Mouse (Mus musculus) inflammation-experienced regulatory T-cells, adult 6 months (primary cell): ENCODE results near the gene Tmem9b. TPM values are rescaled to one million over a fixed set of nuclear protein-coding genes. Genes with fewer than 3 reads are reported as not detected.

Source experiments
- ATAC-seq: one replicate; pipeline ENCODE4 v1.8.0; 2017
- polyA plus RNA-seq, 3 experiments: library from polyadenylated mRNA; unstranded; fragments of 100-300 nt; shearing (Covaris generic); gene quantifications; one replicate each; pipeline ENCODE4 v1.2.1; 2017

Tmem9b gene
- polyA plus RNA-seq, 3 experiments from 2014 or later, result 103 to 142 (median 121) TPM

DNA sequence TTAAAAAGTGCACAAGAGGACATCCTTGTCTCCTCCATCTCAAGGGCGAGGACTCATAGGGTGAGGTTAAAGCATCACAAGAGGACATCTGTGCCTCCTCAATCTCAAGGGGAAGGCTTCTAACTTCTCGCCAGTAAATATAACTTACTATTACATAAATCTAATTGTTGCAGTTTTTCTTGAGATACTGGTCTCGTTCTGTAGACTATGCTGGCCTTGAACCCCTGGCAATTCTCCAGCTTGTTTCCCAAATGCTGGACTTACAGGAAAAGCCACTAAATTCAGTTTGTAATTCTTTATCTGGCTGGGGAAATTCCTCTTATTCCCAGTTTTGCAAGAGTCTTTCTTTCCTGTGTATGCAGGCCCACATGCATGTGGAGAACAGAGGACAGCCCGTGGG, 17.9 kb downstream of the Tmem9b start:
- ATAC-seq, result no peak

DNA sequence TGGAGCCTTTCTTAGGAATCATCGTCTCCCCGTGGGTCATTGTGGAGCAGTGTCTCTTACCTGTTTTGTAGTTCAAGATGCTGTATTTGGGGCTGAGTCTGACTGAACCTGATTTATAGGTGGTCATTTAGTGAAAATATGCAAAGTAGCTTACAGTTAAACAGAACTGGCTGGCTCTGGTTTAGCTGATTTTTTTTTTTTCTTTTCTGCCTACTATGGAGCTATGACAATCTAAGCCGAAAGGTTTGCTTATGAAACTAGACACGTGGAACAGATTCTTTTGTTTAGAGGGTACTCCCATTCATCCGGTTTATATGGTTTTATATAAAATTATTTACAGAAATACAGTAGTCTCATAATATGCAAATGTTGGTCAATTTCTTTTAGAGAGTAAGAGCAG, 21.0 kb downstream of the Tmem9b start, which contains the start of gene Ascl3:
Gene Ascl3 (minus strand): TSS at position 101 of the 400 bp plus-strand sequence.
- ATAC-seq, result no peak

DNA sequence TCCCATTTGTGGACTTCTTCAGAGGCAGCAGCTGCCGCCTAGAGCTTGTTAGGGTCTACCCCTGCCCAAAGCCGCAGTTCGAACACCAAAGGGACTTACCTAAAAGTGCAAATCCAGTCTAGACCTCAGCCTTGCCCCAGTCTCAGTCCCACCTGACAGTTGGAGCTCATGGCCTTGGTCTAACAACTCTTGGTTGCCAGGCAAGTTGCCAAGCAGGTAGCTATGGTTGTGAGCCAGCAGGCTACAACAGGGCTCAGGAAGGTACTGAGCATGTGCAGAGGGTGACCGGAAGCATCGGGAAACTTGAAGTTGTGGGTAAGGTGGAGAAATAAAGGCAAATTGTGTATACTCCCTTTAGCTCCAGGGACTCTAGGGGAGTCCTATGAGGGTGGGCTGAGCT, 29.0 kb downstream of the Tmem9b start, which contains the start of gene BC051019:
Gene BC051019 (minus strand): TSS at position 154 of the 400 bp plus-strand sequence.
- ATAC-seq, result no peak

DNA sequence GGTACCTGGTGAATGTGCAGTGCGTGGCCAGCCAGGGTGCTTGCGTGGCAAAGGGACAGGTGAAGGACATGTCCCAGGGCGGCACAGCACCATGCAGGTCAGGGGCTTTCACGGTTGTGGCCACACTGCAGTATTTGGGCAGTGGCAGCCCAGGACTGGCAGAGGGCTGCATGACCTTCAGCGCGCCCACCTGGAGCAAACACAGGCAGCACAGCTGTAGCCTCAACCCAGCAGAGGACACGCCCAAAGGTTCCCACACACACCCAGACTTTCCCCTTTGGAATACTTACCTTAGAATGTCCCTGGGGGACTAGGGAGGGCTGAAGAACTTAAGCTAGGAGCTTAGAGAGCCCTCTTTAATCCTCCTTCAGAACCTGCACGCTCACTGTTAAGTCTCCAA, 29.6 kb downstream of the Tmem9b start:
- ATAC-seq, result no peak

DNA sequence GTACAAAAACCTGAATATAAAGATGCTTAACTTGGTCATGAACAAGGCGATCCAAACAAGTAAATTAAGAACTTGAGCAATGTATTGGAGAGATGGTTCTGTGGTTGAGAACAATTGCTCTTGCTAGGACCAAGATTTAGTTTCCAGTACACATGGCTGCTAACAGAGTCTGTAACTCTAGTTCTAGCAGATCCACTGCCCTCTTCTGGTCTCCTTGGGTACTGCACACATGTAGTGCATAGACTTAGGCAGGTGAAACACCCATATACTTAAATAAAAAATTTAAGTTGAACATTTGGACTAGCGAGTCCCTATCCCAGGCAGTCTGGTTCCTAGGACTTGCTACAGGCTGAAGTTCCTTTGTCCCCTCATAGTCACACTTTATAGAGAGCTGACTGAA, 30.1 kb downstream of the Tmem9b start:
- no peak for ATAC-seq

DNA sequence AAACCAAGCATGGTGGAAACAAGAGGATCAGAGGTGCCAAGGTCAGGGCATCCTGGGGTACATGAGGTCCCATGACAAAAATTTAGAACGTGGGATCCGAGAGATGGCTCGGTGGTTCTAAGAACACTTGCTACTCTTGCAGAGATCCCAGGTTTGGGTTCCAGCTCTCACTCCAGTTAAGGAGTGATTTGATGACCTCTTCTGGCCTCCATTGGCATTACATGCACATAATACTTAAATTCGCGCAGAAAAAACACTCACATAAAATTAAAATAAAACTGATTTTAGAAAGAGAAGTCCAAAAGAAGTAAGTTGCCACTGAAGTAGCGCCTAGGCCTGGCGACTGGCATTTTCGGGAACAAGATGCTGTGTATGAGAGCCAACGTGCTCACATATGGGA, 33.4 kb downstream of the Tmem9b start:
- no peak for ATAC-seq

DNA sequence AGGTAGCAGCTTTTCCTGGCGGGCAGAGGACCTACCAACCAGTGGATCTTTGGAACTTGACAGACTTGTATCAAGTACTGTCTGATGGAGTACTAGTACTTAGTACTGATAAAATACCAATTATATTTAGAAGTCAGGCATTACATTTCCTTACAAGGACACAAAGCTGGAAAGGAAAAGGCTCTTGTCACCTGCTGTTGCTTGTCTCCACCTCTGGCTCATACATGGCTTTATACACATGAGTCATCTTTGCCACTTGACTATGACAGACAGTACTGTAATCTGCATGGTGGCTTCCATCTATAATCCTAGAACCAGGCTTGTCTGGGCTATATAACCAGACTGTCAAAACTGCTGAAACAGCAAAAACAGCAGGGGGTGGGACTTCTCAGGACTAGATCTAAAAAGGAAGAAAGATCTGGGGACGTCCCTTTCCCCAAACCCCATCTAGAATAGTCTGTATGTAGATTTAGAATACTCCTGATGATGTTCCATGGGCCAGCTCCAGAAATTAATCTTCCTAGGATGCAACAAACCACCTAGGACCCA, 39.2 kb downstream of the Tmem9b start:
- no peak for ATAC-seq

DNA sequence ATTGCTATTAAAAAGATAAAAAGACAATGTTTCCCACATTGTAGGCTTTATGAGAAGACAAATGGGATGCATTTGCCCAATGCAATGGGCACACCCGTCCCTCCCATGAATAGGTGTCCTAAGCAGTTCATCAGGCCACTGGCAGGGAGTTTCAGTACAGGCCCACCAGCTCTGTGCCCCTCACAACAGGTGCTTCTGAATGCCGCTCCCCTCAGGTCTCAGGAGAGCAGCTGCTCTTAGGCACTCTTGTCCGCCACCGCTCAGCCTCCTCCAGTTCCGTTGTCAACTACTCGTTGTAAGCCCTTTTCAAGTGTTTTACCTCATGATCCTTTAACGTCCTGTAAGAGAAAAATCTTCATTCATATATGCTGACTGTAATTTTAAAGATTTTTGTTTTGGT, 40.5 kb downstream of the Tmem9b start:
- ATAC-seq, result no peak

DNA sequence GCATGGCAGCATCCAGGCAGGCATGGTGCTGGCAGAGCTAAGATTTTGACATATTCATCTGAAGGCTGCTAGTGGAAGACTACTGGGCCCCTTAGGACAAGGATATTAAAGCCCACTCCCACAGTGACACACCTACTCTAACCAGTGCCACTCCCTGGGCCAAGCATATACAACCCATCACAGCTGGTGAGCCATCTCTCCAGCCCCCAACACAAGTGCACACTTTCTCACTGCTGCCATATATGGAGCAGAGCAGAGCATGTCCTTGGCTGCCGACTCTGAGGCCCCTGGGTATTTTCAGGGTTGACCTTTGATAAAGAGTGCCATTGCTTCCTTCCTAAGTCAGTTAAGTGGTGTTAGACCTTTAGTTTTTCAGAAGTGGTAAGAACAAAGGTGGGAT, 42.6 kb downstream of the Tmem9b start:
- no peak for ATAC-seq

DNA sequence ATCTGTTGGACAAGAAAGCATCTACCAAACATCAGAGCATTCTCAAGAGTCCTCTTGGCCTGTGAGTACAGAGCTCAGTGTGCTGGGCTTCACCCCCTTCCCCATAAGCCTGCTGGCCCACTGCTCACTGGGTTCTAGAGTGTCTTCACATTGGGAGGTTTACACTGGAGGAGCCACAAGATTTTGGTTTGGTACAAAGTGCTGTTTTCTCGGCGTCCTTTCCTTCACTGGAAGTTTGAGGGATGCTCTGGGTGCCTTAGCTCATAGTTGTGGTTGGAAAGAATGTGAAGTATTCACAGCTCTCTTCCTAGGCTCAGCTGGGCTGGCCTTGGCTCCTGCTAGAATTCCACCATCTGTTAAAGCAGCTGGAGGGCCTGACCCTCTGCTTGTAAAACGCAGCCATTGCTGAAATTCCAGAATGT, 43.7 kb downstream of the Tmem9b start:
- ATAC-seq, result no peak

DNA sequence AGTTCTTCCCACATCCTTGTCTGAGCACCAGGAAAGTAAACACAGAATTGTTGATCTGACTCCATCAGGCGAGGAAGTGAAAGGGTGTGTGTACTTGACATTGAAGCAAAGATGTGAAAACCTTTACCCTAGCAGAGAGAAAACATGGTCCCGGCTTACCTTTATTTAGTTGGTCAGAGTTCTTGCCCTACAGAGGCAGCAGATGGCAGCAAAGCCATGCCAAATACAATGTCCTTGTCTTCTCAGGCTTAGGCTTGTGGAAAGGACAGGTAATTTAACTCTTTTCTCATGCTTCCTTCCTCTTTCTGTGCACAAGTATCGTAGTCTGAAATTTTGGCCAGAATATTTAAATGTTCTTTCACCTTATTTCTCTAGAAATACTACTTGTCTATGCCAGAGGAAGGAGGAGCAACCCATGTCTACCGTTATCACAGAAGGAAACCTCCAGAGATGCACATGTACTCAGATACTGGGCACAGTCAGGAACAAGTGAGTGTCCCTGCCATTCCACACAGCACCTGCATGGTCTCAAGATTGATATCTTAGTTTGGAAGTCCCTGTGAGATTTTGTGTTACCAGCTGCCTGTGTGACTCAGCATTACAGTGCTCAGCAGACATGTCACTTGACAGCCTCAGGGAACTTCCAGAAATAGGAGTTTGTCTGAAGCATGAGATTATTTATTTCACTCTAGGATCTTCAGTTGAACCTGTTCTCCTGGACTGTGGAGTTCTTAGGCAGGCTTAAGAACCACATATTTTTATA, 45.5 kb downstream of the Tmem9b start:
- peak; percentile 74 for ATAC-seq

DNA sequence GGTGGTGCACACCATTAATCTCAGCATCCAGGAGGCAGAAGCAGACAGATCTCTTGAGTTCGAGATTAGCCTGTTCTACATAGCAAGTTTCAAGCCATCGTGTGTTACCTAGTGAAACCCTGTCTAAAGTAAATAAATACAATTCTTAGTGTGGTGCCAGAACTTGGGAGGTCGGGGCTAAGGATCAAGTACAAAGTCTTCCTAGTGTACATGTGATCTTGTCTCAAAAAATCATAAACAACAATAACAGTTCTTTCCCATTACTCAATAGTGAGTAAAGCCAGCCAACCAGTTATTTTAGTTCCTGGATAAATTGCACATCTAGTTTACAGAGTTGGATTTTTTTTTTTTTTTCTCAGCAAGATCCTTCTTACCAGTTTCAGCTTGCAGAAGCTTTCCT, 48.2 kb downstream of the Tmem9b start:
- no peak for ATAC-seq

DNA sequence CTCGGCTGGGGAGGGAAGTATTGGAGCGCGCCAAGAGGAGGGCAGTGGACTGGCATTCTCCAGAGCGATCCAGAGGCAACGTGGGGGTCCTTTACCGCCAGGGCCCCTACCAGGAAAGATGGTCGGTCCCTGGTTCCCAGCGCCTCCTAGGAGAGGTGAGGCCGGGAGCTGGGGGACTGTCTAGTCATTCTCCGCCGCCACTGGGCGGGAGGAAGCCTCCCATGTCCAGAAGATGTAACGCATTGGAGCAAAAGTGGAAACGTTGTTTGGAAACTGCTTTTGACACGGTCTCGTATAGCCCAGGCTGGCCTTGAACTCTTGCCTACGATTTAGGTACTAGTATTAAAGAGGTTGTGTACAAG, 48.7 kb downstream of the Tmem9b start:
- ATAC-seq, result no peak

DNA sequence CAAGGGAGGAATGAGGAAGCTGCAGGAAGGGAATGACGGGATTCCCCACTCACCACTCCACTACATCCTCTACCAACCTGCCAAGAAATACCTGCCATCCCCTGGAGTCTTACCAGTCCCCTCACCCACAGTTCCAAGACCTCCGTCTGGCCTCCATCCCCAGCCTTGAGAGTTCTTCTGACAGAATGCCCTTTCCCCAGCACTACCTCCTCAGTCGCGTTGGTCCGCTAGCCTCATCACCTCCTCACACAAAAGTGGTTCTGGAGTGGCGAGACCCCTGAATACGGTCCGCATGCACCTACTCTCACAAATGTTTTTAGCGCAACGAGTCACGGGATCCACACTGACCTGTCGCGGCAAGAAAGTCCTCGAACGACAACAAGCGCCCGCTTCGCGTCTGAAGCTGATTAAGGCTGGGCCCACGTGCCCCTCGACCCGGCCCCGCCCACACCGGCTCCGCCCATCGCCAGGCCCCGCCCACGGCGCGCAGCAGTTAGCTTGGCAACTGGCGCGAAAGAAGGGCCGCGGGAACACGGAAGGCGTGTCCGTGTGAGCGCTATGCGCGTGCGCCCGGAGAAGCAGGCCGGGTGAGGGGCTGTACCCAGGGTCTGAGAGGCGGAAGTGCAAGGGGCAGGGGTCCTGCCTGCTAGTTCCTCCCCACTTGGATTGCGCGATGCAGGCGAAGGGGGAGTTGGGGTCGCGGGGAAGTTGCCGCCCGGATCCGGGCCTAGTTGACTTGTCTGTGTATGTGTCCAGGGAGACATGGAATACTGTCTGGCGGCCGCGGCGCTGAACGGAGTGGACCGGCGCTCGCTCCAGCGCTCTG, 49.3 kb downstream of the Tmem9b start, which contains the start of the genes St5 and Akip1:
Gene St5 (minus strand): TSS at position 416 of the 826 bp plus-strand sequence.
Gene Akip1 (plus strand): TSS at position 501 of the 826 bp plus-strand sequence.
- peak; percentile 88 for ATAC-seq

DNA sequence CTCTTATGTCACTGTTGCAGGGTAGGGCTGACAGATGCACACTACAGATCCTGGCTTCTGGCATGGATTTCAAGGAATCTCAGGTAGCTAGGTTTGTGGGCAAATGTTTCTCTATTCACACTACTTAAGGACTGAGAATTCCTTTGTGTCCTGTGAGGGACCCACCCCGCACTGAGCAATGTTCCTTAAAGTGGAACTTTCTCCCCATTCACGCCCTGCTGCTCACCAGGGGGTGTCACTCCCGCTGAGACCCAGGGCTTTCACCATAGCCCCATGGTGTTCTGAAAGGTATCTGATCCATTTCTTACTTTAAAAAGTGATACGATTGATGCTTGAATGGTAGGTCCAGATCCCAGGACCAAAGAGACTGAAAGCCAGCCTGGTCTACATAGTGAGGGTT, 50.0 kb downstream of the Tmem9b start:
- ATAC-seq, result no peak

DNA sequence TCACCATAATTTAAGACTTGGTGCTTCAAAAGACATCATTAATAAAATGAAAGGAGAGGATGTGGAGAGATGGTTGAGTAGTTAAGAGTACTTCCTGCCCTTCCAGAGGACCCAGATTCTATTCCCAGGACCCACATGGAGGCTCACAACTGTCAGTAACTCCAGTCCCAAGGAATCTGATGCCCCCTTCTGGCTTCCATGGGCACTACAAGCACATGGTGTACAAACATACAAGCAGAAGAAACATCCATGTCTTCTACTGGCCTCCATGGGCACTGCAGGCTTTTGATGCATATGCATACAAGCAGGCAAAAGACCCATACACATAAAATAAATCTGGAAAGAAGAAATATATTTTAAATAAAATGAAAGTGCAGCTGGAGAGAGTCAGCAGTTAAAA, 52.5 kb downstream of the Tmem9b start:
- no peak for ATAC-seq

DNA sequence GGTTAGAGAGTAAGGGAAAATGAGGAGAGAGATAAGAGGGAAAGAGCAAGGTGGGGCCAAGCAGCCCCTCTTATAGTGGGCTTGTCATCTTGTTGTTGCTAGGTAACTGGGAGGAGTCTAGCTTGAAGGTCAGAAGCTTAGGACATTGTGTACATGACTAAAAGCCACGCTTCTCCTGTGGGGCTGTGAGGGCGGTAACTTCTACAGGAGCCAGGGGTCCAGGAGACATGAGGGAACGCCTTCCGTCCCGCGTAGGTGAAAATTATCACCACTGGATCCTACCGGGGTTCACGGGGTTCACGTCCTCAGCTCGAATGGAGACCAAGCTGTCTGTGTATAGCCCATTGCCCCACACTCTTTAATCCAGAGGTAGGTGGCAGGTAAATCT, 57.3 kb downstream of the Tmem9b start:
- no peak for ATAC-seq

DNA sequence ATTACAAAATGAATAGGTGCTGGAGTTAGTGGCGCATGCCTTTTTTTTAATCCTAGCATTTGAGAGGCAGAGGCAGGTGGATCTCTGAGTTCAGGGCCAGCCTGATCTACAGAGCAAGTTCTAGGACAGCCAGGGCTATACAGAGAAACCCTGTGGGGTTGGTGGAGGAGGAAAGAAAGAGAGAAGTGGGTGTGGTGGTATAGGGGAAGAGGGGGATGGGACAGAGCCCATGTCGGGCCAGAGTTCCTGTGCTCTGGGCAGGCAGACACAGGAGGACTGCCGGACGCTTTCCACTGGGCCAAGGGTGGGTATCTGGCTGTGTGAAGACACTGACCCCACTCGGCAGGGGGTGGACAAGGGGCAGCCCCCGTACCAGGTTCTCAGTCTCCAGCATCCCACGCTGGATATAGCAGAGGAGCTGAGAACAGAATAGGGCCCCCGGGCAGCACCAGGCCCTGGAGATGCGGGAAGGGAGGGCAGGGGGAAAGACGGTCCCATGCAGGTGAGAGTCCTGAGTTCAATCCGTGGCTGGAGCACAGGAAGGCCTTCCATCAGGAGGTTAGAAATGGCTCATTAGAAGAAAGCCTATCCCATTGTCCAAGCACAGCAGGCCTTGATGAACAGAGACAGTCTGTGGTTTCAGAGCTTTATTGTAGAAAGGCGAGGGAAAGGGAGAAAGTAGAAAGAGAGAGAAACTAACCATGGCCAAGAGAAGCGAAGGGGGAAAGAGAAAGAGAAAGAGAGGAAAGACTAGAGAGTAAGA, 57.9 kb downstream of the Tmem9b start:
- ATAC-seq, result no peak

DNA sequence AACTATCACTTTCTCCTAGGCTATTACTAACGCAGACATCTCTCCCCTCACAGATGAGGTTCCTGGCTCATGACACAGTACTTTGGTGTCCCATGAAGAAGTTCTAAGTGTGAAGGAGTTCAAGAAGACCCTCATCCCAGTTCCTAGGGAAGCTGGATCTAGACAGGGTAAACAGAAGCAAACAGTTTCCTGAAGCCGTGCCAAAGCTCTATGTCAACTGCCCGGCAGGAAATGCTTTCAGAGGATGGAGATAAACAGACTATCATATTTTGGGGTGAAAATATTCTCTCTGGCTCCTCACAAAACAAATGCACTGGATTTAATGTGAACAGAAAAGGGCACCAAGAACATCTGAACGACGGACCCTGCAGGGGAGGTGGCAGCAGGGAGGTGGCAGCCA, 61.7 kb downstream of the Tmem9b start:
- no peak for ATAC-seq

DNA sequence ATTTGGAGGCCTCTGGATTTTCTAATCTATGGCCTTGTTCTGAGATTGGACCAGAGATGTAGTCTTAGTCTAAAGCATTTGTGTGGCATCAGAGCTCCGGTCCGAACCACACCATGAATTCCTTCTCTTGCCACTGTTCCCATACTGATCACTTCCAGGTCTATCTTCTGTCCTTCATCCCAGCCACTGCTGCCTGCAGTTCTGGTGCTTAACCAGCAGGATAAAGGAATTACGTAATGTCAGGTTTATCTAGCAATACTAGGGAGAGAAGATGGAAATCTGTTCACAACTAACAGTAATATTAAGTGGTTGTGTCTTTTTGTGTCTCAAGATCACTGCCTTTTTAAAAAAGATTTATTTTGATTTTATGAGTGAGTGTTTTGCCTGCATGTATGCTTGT, 62.6 kb downstream of the Tmem9b start:
- no peak for ATAC-seq

DNA sequence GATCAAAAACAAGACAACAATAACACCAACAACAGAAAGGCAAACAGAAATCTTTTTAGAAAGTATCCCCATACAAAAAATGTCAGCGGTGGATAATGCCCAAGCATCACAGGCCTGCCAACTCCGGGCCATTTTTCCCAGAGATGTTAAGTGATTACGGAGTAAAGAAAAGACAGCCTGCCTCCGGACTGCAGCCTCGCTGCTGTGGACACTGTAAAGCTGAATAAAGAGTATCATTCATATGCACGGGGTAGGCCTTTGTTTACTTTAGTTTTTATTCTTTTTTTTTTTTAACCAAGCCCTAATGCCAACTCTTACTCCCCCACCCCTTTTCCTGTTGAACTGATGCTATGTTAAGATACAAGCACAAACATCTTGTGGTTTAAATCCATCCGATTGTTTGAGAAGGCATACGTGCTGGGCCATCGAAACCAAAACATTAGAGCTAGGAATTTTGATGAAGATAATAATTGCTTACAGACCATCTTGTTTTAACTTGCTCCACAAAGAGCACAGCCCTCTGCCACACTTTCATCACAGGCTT, 66.0 kb downstream of the Tmem9b start:
- ATAC-seq, result no peak
